Mouse (Mus musculus) CH12.LX (cell line): Measurements from ENCODE around the gene Lmod3. TPM values are rescaled to one million over a fixed set of nuclear protein-coding genes. Genes with fewer than 3 reads are reported as not detected.
A peak's percentile ranks its signal among the peaks of the same experiment; 100 is the strongest.

Source experiments
- DNase-seq: peaks from one replicate; pipeline ENCODE4 v3.0.0-alpha.2; 2013; ENCODE audit errors: extremely low read depth
- H3K27ac ChIP-seq: 2 replicates; pipeline ENCODE4 v1.5.1; 2012; ENCODE audit warnings: low read depth, mild to moderate bottlenecking, control low read depth, moderate library complexity; ENCODE audit not compliant: insufficient read depth
- H3K27me3 ChIP-seq: replicated peaks from 2 replicates; pipeline ENCODE3; 2012; ENCODE audit warnings: inconsistent platforms
- H3K36me3 ChIP-seq, 2 experiments: replicated peaks in 1 of 2; 2 replicates each; pipeline versions ENCODE3 to v1.6.1; 2012; ENCODE audit warnings: inconsistent platforms in 1 of 2, low read length in 1 of 2, mild to moderate bottlenecking in 1 of 2, mixed read lengths in 1 of 2, moderate library complexity in 1 of 2; ENCODE audit not compliant: control insufficient read depth in 1 of 2, insufficient read depth in 1 of 2
- H3K4me1 ChIP-seq, 2 experiments: 2 replicates each; pipeline ENCODE4 v1.6.1; 2012; ENCODE audit warnings: inconsistent platforms in 1 of 2, moderate library complexity in 1 of 2; ENCODE audit not compliant: insufficient read depth in 2 of 2, control insufficient read depth in 1 of 2
- H3K4me2 ChIP-seq: 2 replicates; pipeline ENCODE4 v1.6.1; 2012; ENCODE audit warnings: low read depth, mild to moderate bottlenecking, control low read depth; ENCODE audit not compliant: poor library complexity, insufficient read depth, severe bottlenecking
- H3K4me3 ChIP-seq, 3 experiments: fragments of 150-350 bp in 1 of 3; sonication (generic) in 1 of 3; replicated peaks in 1 of 3; 2 replicates each; pipeline versions ENCODE3 to v1.5.1; 2011 to 2012; ENCODE audit warnings: low read depth in 2 of 3, low read length in 2 of 3, mild to moderate bottlenecking in 2 of 3, moderate library complexity in 2 of 3, control low read depth in 1 of 3, improper control_type of control experiment in 1 of 3, inconsistent platforms in 1 of 3, mixed read lengths in 1 of 3; ENCODE audit not compliant: poor library complexity in 1 of 3
- H3K79me2 ChIP-seq: replicated peaks from 2 replicates; pipeline ENCODE4 v1.6.1; 2012; ENCODE audit warnings: mild to moderate bottlenecking, moderate library complexity; ENCODE audit not compliant: control insufficient read depth, poor library complexity, insufficient read depth, severe bottlenecking; ENCODE audit errors: extremely low read depth
- H3K9ac ChIP-seq: 2 replicates; pipeline ENCODE4 v1.6.1; 2012; ENCODE audit warnings: low read depth, mild to moderate bottlenecking, control low read depth, moderate library complexity; ENCODE audit not compliant: insufficient read depth
- H3K9me3 ChIP-seq: replicated peaks from 2 replicates; pipeline ENCODE3; 2012; ENCODE audit warnings: low read length, inconsistent platforms, mixed read lengths
- BHLHE40 ChIP-seq: IDR thresholded peaks from 2 replicates; pipeline ENCODE4 v1.6.1; 2011; ENCODE audit warnings: mild to moderate bottlenecking, low read depth, low read length, improper control_type of control experiment
- EP300 ChIP-seq: IDR thresholded peaks from 2 replicates; pipeline ENCODE4 v1.6.1; 2011; ENCODE audit warnings: low read length, improper control_type of control experiment
- IRF4 ChIP-seq: IDR thresholded peaks from 2 replicates; pipeline ENCODE4 v1.6.1; 2014; ENCODE audit warnings: low read depth, mild to moderate bottlenecking, inconsistent platforms, low read length, improper control_type of control experiment
- JUN ChIP-seq: IDR thresholded peaks from 2 replicates; pipeline ENCODE4 v1.6.1; 2011; ENCODE audit warnings: low read depth, mild to moderate bottlenecking, low read length, improper control_type of control experiment, moderate library complexity; ENCODE audit not compliant: insufficient read depth
- JUND ChIP-seq: conservative IDR thresholded peaks from 2 replicates; pipeline ENCODE4 v1.6.1; 2011; ENCODE audit warnings: low read depth, low read length, improper control_type of control experiment
- MAFK ChIP-seq: IDR thresholded peaks from 2 replicates; pipeline ENCODE4 v1.6.1; 2011; ENCODE audit warnings: low read length, improper control_type of control experiment; ENCODE audit not compliant: insufficient replicate concordance
- MAX ChIP-seq: IDR thresholded peaks from 2 replicates; pipeline ENCODE4 v1.6.1; 2011; ENCODE audit warnings: low read length, improper control_type of control experiment
- NELFE ChIP-seq: IDR thresholded peaks from 2 replicates; pipeline ENCODE4 v1.6.1; 2011; ENCODE audit warnings: low read depth, low read length, improper control_type of control experiment
- TBP ChIP-seq: conservative IDR thresholded peaks from 2 replicates; pipeline ENCODE4 v1.6.1; 2011; ENCODE audit warnings: low read depth, low read length, improper control_type of control experiment
- ZC3H11A ChIP-seq: IDR thresholded peaks from 2 replicates; pipeline ENCODE4 v1.6.1; 2012; ENCODE audit warnings: low read depth, mild to moderate bottlenecking, inconsistent platforms, low read length, improper control_type of control experiment
- ZMIZ1 ChIP-seq: IDR thresholded peaks from 2 replicates; pipeline ENCODE4 v1.6.1; 2012; ENCODE audit warnings: low read depth, mild to moderate bottlenecking, inconsistent platforms, low read length, improper control_type of control experiment
- ZNF384 ChIP-seq: IDR thresholded peaks from 2 replicates; pipeline ENCODE4 v1.6.1; 2012; ENCODE audit warnings: low read depth, low read length, improper control_type of control experiment, inconsistent platforms
- dilution Hi-C: fragments of 300-500 bp; cut with MboI; formaldehyde crosslinking; loops from 2 replicates; pipeline ENCODE4 v1.14.3; 2020; ENCODE audit warnings: low sequenced_read_pairs; ENCODE audit not compliant: extremely low pct_unique_long_range_greater_than_20kb, extremely low pct_ligation_motif_present
- in situ Hi-C: fragments of 300-500 bp; cut with MboI; formaldehyde crosslinking; loops from 3 replicates; pipeline ENCODE4 v1.14.3; 2019; ENCODE audit warnings: low sequenced_read_pairs, low pct_ligation_motif_present, low pct_unique_long_range_greater_than_20kb, mixed read lengths
- polyA plus RNA-seq: library from polyadenylated mRNA; unstranded; fragments of >175 nt; gene quantifications from 2 replicates; pipeline ENCODE4 v1.2.1, GENCODE M21; 2012; ENCODE audit warnings: low read depth; ENCODE audit not compliant: insufficient read length
- total RNA-seq, 2 experiments: library from RNA; depleted of rRNA; stranded (reverse); fragments of 300-350 nt in 1 of 2; fragments of >200 nt in 1 of 2; gene quantifications; 2 replicates each; pipeline ENCODE4 v1.2.3; 2012 to 2014

Lmod3 gene
- total and polyA plus RNA-seq, 3 experiments = not detected

DNA sequence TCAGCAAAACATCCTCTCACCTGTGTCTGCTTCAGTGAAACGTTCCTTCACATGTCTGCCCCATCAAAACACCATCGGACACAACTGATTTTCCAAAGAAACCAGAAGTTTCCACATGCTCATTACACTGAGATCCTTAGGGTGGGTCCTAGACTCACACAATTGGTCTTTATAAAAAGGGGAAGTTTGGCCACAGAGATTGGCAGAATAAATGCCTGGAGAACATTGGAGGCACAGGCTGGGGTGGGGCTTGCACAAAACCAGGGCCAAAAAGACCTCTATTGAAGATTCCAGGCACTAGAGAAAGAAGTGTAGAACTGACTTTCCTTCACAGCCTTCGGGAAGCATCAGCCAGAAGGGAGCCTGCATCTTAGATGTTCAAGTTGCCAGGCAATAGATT, 21.2 kb upstream of the Lmod3 start:
- peaks cover 7 to 10% of the 10 kb centered on the region in 2 experiments; a peak in 3 of 4 replicates for H3K4me1 ChIP-seq
- no peak overlapping the region for H3K9ac ChIP-seq
- H3K9me3 ChIP-seq = no peaks in the 10 kb centered on the region
- no peaks in the 10 kb centered on the region for H3K36me3 ChIP-seq
- DNase-seq = no peak
- in situ Hi-C loops (loop anchor here (10.0 to 25.0 kb wide), 2 partner anchors 251 to 464 kb away; no protein-coding TSS in a partner anchor), dilution Hi-C loops (no loop called here)
- no peak overlapping the region for H3K27ac ChIP-seq
- H3K27me3 ChIP-seq = no peaks in the 10 kb centered on the region
- no peaks in the 10 kb centered on the region for H3K79me2 ChIP-seq
- no peak overlapping the region for H3K4me3 ChIP-seq
- H3K4me2 ChIP-seq = no peak overlapping the region
- no peak for TF ChIP-seq MAX
- no peak for TF ChIP-seq TBP
- TF ChIP-seq BHLHE40 = no peak
- no peak for TF ChIP-seq ZC3H11A
- no peak for TF ChIP-seq JUND
- no peak for TF ChIP-seq ZMIZ1
- TF ChIP-seq, all 38 proteins: peak for 0

DNA sequence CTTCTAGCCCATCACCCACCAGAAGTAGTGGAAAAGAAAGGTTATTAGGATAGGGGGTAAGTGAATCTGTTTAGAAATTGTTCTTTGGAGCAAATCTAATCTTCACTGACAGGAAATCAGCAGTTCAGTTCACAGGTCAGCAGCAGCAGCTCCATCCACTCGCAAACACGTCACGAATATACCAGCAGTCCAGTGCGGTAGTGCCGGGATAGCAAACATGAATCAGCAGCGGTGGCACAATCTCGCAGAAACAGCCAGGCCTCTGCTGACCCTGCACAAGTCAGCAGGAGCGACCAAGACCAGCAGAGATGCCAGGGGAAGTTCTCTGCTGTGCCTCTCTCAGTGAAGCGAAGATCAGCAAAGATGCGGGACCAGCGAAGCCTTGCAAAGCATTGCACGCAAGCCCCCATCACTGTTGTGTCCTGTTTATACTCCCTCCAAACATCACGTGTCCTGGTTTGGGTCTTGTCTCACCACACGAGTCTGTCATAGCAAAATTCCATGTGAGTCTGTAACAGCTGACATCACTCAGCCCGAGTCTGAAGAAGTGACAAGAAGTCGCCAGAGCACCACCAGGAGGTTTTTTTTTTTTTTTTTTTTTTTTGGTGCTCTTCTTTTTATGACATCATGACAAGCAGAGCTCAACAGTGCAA, 20.6 kb upstream of the Lmod3 start:
- no peak overlapping the region for H3K27ac ChIP-seq
- DNase-seq = no peak
- H3K4me2 ChIP-seq = no peak overlapping the region
- no peak overlapping the region for H3K9ac ChIP-seq
- dilution Hi-C loops (no loop called here), in situ Hi-C loops (loop anchor here (10.0 to 25.0 kb wide), 2 partner anchors 252 to 464 kb away; no protein-coding TSS in a partner anchor)
- peaks cover 6 to 7% of the 10 kb centered on the region in 2 experiments; a peak in 3 of 4 replicates for H3K4me1 ChIP-seq
- H3K9me3 ChIP-seq = no peaks in the 10 kb centered on the region
- no peak for TF ChIP-seq JUN
- TF ChIP-seq ZNF384 = peak; percentile 43
- TF ChIP-seq NELFE = no peak
- no peak for TF ChIP-seq MAFK
- H3K79me2 ChIP-seq = no peaks in the 10 kb centered on the region
- H3K4me3 ChIP-seq = no peak overlapping the region
- H3K27me3 ChIP-seq = no peaks in the 10 kb centered on the region
- no peaks in the 10 kb centered on the region for H3K36me3 ChIP-seq

DNA sequence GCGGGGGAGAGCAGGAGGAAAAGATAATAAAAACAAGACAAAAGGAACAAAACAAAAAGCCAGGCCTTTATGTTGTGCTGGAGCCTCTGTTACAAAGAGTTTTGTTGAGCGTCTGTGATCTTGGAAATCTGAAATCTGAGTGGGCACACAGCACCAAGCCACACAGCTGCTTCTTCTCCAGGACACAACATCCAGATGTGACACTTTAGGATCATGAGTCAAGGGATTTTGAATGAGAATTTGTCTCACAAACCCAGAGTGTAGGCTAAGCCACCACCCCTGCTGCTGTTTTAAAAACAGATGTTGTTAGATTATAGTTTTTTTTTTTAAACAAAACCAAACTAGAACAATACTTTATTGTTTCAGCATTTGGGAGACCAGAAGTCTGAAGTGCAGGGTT, 19.8 kb upstream of the Lmod3 start:
- in situ Hi-C loops = loop anchor here (10.0 to 25.0 kb wide), 2 partner anchors 252 to 465 kb away; no protein-coding TSS in a partner anchor
- dilution Hi-C loops = no loop called here
- H3K27me3 ChIP-seq = no peaks in the 10 kb centered on the region
- H3K9me3 ChIP-seq = no peaks in the 10 kb centered on the region
- TF ChIP-seq IRF4 (no peak), EP300 (no peak)
- no peak overlapping the region for H3K9ac ChIP-seq
- no peak overlapping the region for H3K4me3 ChIP-seq
- no peaks in the 10 kb centered on the region for H3K79me2 ChIP-seq
- no peaks in the 10 kb centered on the region for H3K36me3 ChIP-seq
- H3K4me1 ChIP-seq = peaks cover 3 to 7% of the 10 kb centered on the region in 2 experiments; a peak in 2 of 4 replicates
- H3K4me2 ChIP-seq = no peak overlapping the region
- H3K27ac ChIP-seq = no peak overlapping the region
- no peak for DNase-seq
